Mouse (Mus musculus) lung, adult 18-20 months (tissue): ENCODE data around the gene Cnot11.

Experiments used
- DNase-seq, 2 experiments: peaks; one replicate each; pipeline ENCODE4 v3.0.0; 2022; ENCODE audit warnings: mixed read lengths in 2 of 2

The Cnot11 gene

DNA sequence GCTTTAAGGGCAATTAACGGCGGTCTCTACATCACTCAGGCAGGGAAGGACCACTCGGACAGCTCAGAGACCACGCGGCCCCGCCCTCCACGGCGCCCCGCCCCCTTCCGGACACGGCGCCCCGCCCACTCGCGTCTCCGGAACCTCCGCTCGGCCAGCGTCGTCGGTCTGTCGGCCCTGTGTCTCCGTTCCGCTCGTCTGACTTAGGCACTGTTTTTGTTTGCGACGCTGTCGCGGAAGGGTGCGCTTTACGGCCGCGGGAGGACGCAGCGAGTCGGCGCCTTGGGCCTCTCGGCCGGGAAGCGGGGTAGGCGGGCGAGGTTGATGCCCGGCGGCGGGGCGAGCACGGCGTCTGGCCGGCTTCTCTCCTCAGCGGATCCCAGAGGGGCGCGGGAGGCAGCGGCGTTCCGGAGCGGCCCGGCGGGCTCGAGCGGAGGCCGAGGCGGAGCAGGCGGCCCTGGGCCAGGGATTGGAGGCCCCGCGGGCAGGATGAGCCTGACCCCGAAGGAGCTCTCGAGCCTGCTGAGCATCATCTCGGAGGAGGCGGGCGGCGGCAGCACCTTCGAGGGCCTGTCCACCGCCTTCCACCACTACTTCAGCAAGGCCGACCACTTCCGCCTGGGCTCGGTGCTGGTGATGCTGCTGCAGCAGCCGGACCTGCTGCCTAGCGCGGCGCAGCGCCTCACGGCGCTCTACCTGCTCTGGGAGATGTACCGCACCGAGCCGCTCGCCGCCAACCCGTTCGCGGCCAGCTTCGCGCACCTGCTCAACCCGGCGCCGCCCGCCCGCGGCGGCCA, 921 bp downstream of the Cnot11 start:
- peak; percentile 97 to 98 for DNase-seq

- no peak for DNase-seq
These were observed 1.9 kb downstream of the Cnot11 start for GRCm38 (mm10) chr1:39536701-39537100.

DNA sequence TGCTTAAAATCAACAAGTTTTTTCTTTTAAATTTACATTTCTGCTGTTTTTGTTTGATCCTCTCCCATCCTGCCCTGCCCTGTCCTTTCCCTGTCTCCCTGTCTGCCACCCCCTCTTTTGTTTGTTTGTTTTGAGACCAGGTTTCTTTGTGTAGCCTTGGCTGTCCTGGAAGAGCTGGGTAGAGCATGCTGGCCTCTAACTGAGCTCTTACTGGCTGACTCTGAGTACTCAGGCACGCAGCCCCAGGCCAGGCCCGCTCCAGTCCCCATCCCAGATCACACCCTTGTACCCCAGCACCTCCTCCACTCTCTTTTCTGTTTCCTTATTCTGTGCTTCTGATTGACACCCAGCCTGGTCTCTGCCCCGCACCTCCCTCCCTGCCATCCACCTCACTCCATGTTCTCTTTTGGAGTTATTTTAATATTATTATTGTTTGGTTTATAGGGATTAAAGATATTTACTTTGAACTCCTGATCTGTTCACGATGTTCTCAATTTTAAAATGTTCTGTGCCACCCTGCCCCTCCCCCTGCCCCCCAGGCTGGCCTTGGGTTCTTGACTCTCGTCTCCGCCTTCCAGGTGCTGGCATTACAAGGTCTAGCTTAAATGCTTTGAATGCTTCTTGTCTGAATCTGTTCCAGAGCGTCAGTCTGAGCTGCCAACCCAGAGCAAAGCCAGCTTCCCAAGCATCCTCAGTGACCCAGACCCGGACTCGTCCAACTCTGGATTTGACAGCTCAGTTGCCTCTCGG, 3.0 kb downstream of the Cnot11 start:
- DNase-seq, result no peak

GRCm38 (mm10) chr1:39540592-39540991, 5.8 kb downstream of the Cnot11 start:
- DNase-seq, result no peak

DNA sequence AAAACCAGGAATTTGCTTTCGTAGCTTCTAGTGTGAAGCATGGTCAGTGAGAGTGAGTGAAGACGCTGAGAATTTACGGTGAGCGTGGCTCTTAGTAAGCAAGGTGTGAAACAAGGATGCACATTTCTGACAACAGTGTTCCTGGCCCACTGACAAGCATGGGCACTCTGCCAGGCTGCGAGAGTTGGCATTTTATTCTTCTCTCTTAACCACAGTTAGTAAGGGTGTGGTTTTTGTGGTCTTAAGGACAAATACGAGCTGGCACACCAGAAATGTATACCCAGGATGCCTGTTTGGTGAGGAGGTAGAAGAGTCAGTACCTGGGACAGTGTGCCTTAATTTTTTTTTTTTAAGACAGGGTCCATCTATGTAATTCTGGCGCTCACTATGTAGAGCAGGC, 10.8 kb downstream of the Cnot11 start:
- DNase-seq, result peak; percentile 48 to 56

DNA sequence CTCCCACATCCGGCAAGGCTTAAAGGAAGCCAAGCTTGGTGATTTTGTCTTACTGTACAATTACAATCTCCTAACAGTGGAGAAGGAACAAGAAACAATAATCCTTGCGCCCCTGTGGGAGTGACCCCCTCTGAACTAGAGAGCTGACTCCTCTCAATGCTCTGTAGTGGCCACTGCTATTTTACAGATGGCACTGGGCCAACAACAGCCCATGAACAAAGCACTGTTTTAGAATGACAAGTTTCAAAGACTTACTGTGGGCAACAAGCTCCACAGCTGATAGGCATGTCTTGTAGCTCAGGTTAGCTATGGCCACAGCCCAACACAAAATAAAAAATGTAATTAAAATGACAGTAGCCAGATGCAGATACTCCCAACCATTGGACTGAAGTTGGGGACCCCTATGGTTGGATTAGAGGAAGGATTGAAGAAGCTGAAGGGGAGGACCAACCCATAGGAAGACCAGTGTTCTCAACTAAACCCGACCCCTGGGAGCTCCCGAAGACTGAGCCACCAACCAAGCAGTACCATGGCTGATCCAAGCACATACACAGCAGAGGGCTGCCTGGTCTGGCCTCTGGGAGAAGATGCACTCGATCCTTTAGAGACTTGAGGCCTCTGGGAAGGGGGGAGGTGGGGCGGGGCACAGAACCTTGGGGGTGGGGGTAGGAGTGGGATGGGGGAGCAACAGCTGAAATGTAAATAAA, 11.5 kb downstream of the Cnot11 start:
- DNase-seq, result no peak

- DNase-seq, result no peak
These were observed 12.4 kb downstream of the Cnot11 start for GRCm38 (mm10) chr1:39547238-39547637.

DNA sequence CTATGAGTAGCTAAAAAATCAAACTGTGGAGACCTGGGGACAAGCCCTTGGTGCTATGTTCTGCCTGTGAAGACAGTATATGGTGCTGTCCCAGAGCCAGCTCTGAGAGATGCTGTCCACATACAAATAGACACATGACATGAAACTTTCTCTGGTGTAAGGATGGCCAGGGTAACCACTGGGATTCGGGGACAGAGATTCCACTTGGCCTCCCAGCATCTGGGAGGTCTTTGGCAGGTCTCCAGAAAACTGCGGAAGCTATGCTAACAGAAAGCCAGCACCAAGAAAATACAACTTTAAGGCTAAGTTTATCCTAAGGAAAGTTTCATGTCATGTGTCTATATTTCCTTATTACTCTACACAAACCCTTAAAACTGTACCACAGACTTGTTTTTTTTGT, 15.0 kb downstream of the Cnot11 start:
- DNase-seq, result no peak

DNA sequence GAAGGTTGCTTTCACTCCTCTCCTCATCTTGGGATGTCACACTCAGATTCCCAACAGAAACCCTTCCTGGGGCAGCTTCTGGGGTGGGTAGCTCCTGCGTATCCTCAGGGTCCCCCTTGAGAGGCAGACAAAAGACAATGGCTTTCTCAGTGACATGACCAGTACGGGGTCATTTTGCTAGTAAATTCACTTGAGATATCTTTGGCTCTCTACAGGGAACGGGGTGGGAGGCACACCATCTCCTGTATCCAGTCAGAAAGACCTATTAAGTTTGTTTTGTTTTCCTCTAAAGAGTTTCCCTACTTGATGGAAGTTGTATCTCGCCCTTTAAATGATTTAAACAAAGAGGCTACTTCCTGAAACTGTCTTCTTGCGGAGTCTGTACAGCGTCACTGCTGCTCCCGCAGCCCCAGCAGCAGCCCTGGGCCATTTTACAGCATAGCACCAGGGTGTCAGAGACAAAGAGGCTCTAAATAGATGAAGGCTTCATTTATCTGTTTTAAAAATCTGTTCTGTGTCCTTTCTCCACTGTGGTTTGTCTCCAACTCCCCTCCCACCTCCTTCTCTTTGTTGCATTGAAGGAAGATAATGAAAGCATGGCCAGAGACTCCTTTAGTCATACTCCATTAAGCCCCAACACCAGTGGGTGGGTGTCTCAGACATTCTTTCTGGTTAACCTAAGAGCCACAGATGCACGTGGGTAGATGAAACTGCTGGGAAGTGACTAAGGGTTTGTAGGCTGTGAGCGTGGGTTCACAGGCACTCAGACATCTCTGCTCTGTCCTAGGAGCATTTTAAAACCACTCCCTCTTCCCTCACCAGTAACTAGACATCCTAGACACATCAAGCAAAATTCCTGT, 21.0 kb downstream of the Cnot11 start:
- no peak for DNase-seq

GRCm38 (mm10) chr1:39559009-39559408, 24.2 kb downstream of the Cnot11 start:
- DNase-seq, result no peak

- DNase-seq, result no peak
These were observed 27.1 kb downstream of the Cnot11 start for GRCm38 (mm10) chr1:39561920-39562319.

DNA sequence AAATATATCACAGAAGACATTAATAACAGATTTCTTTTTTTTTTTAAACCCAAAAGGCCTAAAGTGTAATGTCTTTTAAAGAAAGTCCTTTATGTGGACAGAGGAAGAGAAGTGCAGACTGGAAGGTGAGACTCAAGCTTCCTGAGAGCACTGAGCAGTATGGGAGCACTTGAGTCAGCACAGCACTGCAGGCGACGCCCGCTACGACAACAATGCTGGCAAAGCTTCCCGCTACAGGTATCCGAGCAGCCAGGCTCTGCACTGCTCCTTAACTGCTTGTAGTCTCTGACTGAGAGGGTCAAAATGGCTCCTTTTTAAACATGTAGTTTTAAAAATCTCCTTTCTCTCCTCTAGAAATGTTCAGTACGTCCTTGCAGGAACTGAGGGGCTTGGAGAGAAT, 28.4 kb downstream of the Cnot11 start:
- DNase-seq, result peak in 1 of 2 experiments; percentile 27

DNA sequence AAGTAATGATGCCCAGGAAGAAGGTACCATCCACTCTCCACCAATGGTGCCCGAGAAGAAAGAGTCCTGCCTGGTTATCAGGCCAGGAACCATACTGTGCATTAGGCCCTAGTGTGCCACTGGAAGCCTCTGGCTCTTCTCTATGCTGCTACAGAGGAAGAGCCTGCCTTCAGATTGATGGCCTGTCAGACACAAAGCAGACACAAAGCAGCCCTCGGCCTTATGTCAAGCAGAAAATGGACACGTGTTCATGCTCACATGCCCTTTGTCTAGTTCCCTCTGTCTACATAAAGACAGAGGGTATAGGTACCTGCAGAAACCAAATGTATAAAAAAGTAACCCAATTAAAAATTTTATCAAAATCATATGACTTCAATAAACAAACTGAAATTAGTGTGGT, 29.8 kb downstream of the Cnot11 start:
- DNase-seq, result no peak

GRCm38 (mm10) chr1:39568079-39568478, 33.3 kb downstream of the Cnot11 start:
- no peak for DNase-seq

- no peak for DNase-seq
These were observed 36.9 kb downstream of the Cnot11 start for GRCm38 (mm10) chr1:39571653-39572052.

DNA sequence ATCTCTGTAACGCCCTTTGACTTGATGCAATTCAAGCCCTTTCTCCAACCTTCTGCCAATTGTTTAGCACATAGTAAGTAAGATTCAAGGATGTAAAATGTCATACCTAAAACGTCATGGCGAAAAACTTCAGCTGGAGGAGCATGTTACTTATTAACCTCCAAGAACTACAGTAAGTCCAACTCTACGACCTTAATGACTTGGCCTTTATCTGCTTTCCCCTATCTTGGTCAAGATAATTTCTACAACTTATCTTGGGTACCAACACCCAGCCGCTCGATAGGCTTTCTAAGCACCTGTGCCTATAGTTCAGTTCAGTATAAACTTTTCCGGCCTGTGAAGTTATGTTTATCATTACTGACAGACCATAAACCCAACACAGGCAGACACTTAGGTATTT, 39.1 kb downstream of the Cnot11 start:
- DNase-seq, result no peak

GRCm38 (mm10) chr1:39575778-39576375, 41.1 kb downstream of the Cnot11 start:
- DNase-seq, result no peak

DNA sequence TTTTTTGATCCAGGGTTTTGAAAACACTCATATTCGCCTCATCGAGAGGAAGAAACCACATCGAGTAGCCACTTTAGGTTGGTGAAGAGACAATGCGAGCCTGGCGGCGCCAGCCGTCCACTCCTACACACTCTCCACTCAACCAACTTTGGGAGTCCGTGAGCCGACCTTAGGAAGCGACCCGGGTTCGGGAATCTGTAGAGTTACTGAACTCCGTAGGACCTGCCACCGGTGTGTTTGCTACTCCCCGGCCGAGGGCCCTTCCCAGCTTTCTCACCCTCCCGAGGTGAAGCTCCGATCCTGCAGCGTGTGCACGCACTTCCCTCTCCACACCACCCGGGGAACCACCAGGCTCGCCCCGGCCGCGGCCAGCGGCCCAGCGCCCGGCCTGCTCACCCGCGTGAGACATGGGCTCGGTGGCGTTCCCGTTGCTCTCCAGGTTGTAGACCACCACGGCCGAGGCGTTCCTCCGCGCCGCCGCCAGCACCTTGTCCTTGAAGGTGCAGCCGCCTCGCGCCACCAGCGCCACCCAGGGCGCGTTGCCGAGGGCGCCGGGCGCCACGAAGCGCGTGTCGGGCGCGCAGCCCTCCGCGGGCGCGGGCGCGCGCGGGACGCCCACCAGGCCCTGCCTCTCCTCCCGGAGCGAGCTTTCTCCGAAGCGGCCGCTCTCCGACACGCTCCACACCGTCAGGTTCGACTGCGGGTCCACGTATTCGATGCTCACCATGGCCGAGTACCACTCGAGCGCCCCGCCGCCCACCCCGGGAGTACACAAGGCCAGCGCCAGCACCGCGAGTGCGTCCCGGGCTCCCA, 41.8 kb downstream of the Cnot11 start:
- peak; percentile 46 to 52 for DNase-seq

GRCm38 (mm10) chr1:39577253-39577705, 42.5 kb downstream of the Cnot11 start, which contains the start of gene Rnf149:
TSS of gene Rnf149 (minus strand) at chr1:39577405.
- peak; percentile 94 to 95 for DNase-seq

GRCm38 (mm10) chr1:39578446-39578845, 43.7 kb downstream of the Cnot11 start:
- DNase-seq, result peak; percentile 27 to 32

DNA sequence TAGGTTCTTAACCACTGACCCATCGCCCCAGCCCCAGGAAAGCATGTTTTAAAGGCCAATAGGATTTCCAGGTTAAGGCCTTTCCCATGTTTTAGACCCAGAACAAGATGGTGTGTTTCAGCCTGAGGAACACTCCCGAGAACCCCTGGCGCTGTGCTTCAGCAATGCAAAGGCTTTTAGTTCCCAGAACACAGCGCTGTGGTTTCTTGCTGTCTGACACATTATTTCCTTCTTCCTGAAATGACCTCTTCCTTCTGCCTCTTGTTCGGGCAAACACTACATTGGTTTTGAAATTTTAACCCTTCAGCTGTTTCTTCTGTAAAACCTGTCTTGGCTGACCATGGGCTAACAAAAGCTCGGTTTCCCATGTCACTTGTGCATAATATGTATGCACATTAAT, 44.3 kb downstream of the Cnot11 start:
- DNase-seq, result peak; percentile 18 to 39
